Mouse (Mus musculus) heart, postnatal 0 days (tissue): ENCODE measurements around the gene Slco1a5. TPM values are rescaled to one million over a fixed set of nuclear protein-coding genes. Genes with fewer than 3 reads are reported as not detected.
"Not testable (repeated sequence)": the region's sequence is repeated elsewhere in the genome, so short reads cannot be mapped to it uniquely, and the experiment has no call there.

Experiments
- ATAC-seq: fragments of 200-750 bp; cut with Nextera tagmentation; 2 replicates; pipeline ENCODE4 v1.8.0; 2017; ENCODE audit warnings: low read depth, moderate number of reproducible peaks, moderate library complexity; ENCODE audit not compliant: insufficient read depth
- DNase-seq: peaks from one replicate; pipeline ENCODE4 v3.0.0-alpha.2; 2016; ENCODE audit warnings: low spot score
- H3K27ac ChIP-seq: fragments of 300-500 bp; sonication (generic); 2 replicates; pipeline ENCODE4 v1.5.1; 2014; ENCODE audit warnings: low read depth, mild to moderate bottlenecking
- H3K27me3 ChIP-seq: fragments of 300-500 bp; sonication (generic); 2 replicates; pipeline ENCODE4 v1.6.1; 2014; ENCODE audit warnings: low read length, mixed read lengths; ENCODE audit not compliant: control insufficient read depth, insufficient read depth
- H3K36me3 ChIP-seq: fragments of 300-500 bp; sonication (generic); replicated peaks from 2 replicates; pipeline ENCODE4 v1.6.1; 2014; ENCODE audit warnings: low read length, mixed read lengths; ENCODE audit not compliant: control insufficient read depth, insufficient read depth
- H3K4me1 ChIP-seq: fragments of 300-500 bp; sonication (generic); 2 replicates; pipeline ENCODE4 v1.6.1; 2014; ENCODE audit warnings: antibody characterized with exemption; ENCODE audit not compliant: control insufficient read depth, insufficient read depth
- H3K4me2 ChIP-seq: fragments of 300-500 bp; sonication (generic); 2 replicates; pipeline ENCODE4 v1.6.1; 2014; ENCODE audit warnings: low read depth, mild to moderate bottlenecking, low read length, moderate library complexity
- H3K4me3 ChIP-seq: fragments of 300-500 bp; sonication (generic); 2 replicates; pipeline ENCODE4 v1.5.1; 2014; ENCODE audit warnings: low read depth, low read length
- H3K9ac ChIP-seq: fragments of 300-500 bp; sonication (generic); replicated peaks from 2 replicates; pipeline ENCODE4 v1.6.1; 2014; ENCODE audit warnings: low read depth, low read length, mixed read lengths
- H3K9me3 ChIP-seq: fragments of 300-500 bp; sonication (generic); replicated peaks from 2 replicates; pipeline ENCODE4 v1.6.1; 2016; ENCODE audit warnings: low read length; ENCODE audit not compliant: control insufficient read depth
- CTCF ChIP-seq: IDR thresholded peaks from 2 replicates; pipeline ENCODE4 v1.5.1; 2016; ENCODE audit warnings: antibody characterized with exemption, control low read depth, low read depth
- EP300 ChIP-seq: IDR thresholded peaks from 2 replicates; pipeline ENCODE4 v1.6.1; 2016; ENCODE audit warnings: antibody characterized with exemption, low read depth
- WGBS: fragments of 180-500 bp; shearing (Covaris S2); extraction: QIAGEN DNeasy Blood & Tissue Kit; methylation state at CpG from one replicate; pipeline ENCODE4 v1.1.7; 2014; 5-methylcytosine and 5-hydroxymethylcytosine counted together
- polyA plus RNA-seq: library from polyadenylated mRNA; unstranded; fragments of >200 nt; fragmentation: Nextera tagmentation; extraction: Ambion mirVana; gene quantifications from 2 replicates; pipeline ENCODE4 v1.2.1, GENCODE M21; 2015
- total RNA-seq: library from RNA; depleted of rRNA; stranded (reverse); fragments of >200 nt; gene quantifications from 2 replicates; pipeline ENCODE4 v1.2.3, GENCODE M21; 2014; ENCODE audit warnings: low replicate concordance

Slco1a5 gene
- total and polyA plus RNA-seq, 2 experiments from 2014 or later = not detected

GRCm38 (mm10) chr6:142289413-142290118, 33.2 kb downstream of the Slco1a5 start:
- Histone ChIP-seq H3K27me3 (no peaks in the 10 kb centered on the region), H3K9ac (no peak overlapping the region), H3K36me3 (no peaks in the 10 kb centered on the region), H3K4me2 (no peak overlapping the region), H3K4me3 (no peak overlapping the region), H3K9me3 (no peaks in the 10 kb centered on the region), H3K4me1 (no peaks in the 10 kb centered on the region), H3K27ac (no peak overlapping the region)
- DNase-seq (no peak), ATAC-seq (no peak)
- 73% methylated on average over 12 of the region's 12 CpGs for WGBS
- TF ChIP-seq EP300 = no peak
- TF ChIP-seq CTCF = no peak

DNA sequence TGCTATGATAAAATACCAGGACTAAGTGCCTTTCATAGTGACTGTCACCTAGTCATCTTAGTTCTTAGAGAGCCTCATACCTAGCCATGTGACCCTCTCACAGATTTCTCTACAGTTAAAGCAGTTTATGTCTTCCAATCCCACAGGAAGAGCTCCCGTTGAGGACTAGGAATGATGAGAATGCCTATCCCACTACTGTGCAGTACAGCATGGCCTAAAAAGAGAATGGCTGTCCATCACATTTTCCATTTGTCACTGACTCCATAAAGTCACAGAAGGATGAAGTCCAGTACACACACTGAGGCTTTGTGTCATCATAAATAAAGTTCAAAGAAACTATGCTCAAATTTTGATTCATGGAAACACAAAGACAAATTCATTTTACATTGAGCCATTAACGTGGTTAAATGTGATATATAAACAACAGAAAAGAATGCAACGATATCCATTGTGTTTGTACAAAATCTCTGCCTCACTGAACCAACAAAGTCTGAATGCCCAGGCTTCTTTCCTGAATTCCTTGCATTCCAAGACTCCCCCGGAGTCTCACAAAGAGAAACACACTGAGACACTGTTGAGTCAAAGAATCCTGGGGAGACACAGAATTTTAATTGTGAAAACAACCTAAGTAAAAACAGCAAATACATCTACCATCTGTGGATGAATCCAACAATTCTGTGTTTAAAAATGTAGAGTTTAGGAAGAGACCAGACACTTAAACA, 46.9 kb downstream of the Slco1a5 start:
- DNase-seq (no peak), ATAC-seq (no peak)
- Histone ChIP-seq H3K4me3 (no peak overlapping the region), H3K27ac (no peak overlapping the region), H3K4me1 (no peaks in the 10 kb centered on the region), H3K4me2 (no peak overlapping the region), H3K36me3 (no peaks in the 10 kb centered on the region), H3K9ac (no peak overlapping the region), H3K27me3 (no peaks in the 10 kb centered on the region), H3K9me3 (no peaks in the 10 kb centered on the region)
- TF ChIP-seq CTCF (no peak), EP300 (no peak)
- 26% methylated on average over 4 of the region's 4 CpGs for WGBS

- not testable (repeated sequence) for H3K36me3 ChIP-seq, H3K9me3 ChIP-seq, DNase-seq, H3K4me3 ChIP-seq, H3K9ac ChIP-seq, ATAC-seq, H3K4me2 ChIP-seq, H3K4me1 ChIP-seq, H3K27me3 ChIP-seq, H3K27ac ChIP-seq
- WGBS = 76% methylated on average over 1 of the region's 1 CpGs
Observed at GRCm38 (mm10) chr6:142250738-142251307, 72.0 kb downstream of the Slco1a5 start.

- H3K9ac ChIP-seq = no peak overlapping the region
- ATAC-seq (no peak), DNase-seq (no peak)
- no peak for TF ChIP-seq CTCF
- TF ChIP-seq EP300 = no peak
- no peaks in the 10 kb centered on the region for H3K4me1 ChIP-seq
- H3K4me2 ChIP-seq = no peak overlapping the region
- WGBS = 72% methylated on average over 5 of the region's 5 CpGs
- no peak overlapping the region for H3K4me3 ChIP-seq
- H3K9me3 ChIP-seq = 0 out of 2 replicates have a peak, but pooled peaks cover 4% of the 10 kb centered on the region
- H3K27ac ChIP-seq = no peak overlapping the region
- no peaks in the 10 kb centered on the region for H3K36me3 ChIP-seq
- H3K27me3 ChIP-seq = no peaks in the 10 kb centered on the region
Observed at GRCm38 (mm10) chr6:142245065-142245464, 77.7 kb downstream of the Slco1a5 start.

DNA sequence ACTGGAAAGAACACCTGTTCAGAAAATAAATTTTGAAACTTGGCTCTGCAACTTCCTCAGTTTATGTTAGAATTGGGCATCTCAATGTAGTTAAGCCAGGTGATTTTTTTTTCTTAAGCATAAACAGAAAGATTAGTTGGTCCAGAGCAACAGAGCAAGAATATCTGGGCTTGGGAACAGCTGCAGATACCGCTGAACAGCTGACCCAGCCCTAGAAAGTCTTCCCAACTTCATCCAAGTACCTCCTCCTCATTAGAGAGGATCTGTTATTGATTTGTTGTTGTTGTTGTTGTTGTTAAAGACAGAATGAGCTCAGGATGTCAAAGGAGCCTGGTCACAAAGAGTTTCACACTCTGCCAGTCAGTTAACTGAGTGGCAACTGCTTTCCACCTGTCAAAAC, 83.3 kb downstream of the Slco1a5 start:
- Histone ChIP-seq H3K27me3 (no peaks in the 10 kb centered on the region), H3K9ac (no peak overlapping the region), H3K4me2 (no peak overlapping the region), H3K4me1 (no peaks in the 10 kb centered on the region), H3K4me3 (no peak overlapping the region), H3K27ac (no peak overlapping the region), H3K9me3 (0 out of 2 replicates have a peak, but pooled peaks cover 4% of the 10 kb centered on the region), H3K36me3 (no peaks in the 10 kb centered on the region)
- no peak for TF ChIP-seq CTCF
- no peak for TF ChIP-seq EP300
- DNase-seq (no peak), ATAC-seq (no peak)
- 64% methylated on average over 1 of the region's 1 CpGs for WGBS
